Mouse (Mus musculus) frontal cortex, postnatal 25 days (tissue): Measurements from ENCODE around the gene Elovl7.

ENCODE experiments used
- DNase-seq, 2 experiments: peaks; one replicate each; pipeline ENCODE4 v3.0.0; 2022; ENCODE audit warnings: low spot score in 2 of 2

Elovl7 gene

GRCm38 (mm10) chr13:108241715-108242114, 27.5 kb downstream of the Elovl7 start:
- no peak for DNase-seq

GRCm38 (mm10) chr13:108245086-108245697, 31.0 kb downstream of the Elovl7 start:
- no peak for DNase-seq

GRCm38 (mm10) chr13:108251106-108251505, 36.9 kb downstream of the Elovl7 start:
- no peak for DNase-seq

GRCm38 (mm10) chr13:108253977-108254376, 39.8 kb downstream of the Elovl7 start:
- DNase-seq: no peak

GRCm38 (mm10) chr13:108263042-108263441, 48.8 kb downstream of the Elovl7 start:
- DNase-seq: no peak

GRCm38 (mm10) chr13:108265394-108265793, 51.2 kb downstream of the Elovl7 start:
- no peak for DNase-seq

GRCm38 (mm10) chr13:108267841-108268634, 53.8 kb downstream of the Elovl7 start:
- DNase-seq: no peak

GRCm38 (mm10) chr13:108271458-108272148, 57.4 kb downstream of the Elovl7 start:
- no peak for DNase-seq

- no peak for DNase-seq
These were observed 58.1 kb downstream of the Elovl7 start for GRCm38 (mm10) chr13:108272332-108272731.

- no peak for DNase-seq
These were observed 58.8 kb downstream of the Elovl7 start for GRCm38 (mm10) chr13:108273034-108273433.

- DNase-seq: no peak
These were observed 59.3 kb downstream of the Elovl7 start for GRCm38 (mm10) chr13:108273456-108273855.

- DNase-seq: no peak
These were observed 62.4 kb downstream of the Elovl7 start for GRCm38 (mm10) chr13:108276561-108276960.

- DNase-seq: no peak
These were observed 63.1 kb downstream of the Elovl7 start for GRCm38 (mm10) chr13:108277320-108277719.

GRCm38 (mm10) chr13:108278592-108278991, 64.4 kb downstream of the Elovl7 start:
- no peak for DNase-seq

- no peak for DNase-seq
These were observed 70.1 kb downstream of the Elovl7 start for GRCm38 (mm10) chr13:108284312-108284711.

GRCm38 (mm10) chr13:108287953-108288352, 73.7 kb downstream of the Elovl7 start:
- DNase-seq: no peak

GRCm38 (mm10) chr13:108289436-108289835, 75.2 kb downstream of the Elovl7 start:
- no peak for DNase-seq

GRCm38 (mm10) chr13:108290314-108290713, 76.1 kb downstream of the Elovl7 start:
- no peak for DNase-seq

GRCm38 (mm10) chr13:108297350-108298093, 83.3 kb downstream of the Elovl7 start:
- no peak for DNase-seq

GRCm38 (mm10) chr13:108298241-108298640, 84.0 kb downstream of the Elovl7 start:
- no peak for DNase-seq

GRCm38 (mm10) chr13:108300346-108300950, 86.2 kb downstream of the Elovl7 start:
- DNase-seq: no peak

GRCm38 (mm10) chr13:108301411-108301810, 87.2 kb downstream of the Elovl7 start:
- no peak for DNase-seq
